Mouse (Mus musculus) midbrain, embryonic 14.5 days (tissue): ENCODE data around the gene Zfp598. TPM values are rescaled to one million over a fixed set of nuclear protein-coding genes. Genes with fewer than 3 reads are reported as not detected.
A peak's percentile ranks its signal among the peaks of the same experiment; 100 is the strongest.

ENCODE experiments used
- ATAC-seq: fragments of 200-750 bp; cut with Nextera tagmentation; 2 replicates; pipeline ENCODE4 v1.8.0; 2017; ENCODE audit warnings: moderate number of reproducible peaks, moderate library complexity; ENCODE audit not compliant: low FRiP score, low TSS enrichment
- DNase-seq: peaks from one replicate; pipeline ENCODE4 v3.0.0-alpha.2; 2015
- H3K27ac ChIP-seq: fragments of 300-500 bp; sonication (generic); replicated peaks from 2 replicates; pipeline ENCODE4 v1.5.1; 2014; ENCODE audit warnings: mild to moderate bottlenecking, low read depth, low read length, moderate library complexity
- H3K27me3 ChIP-seq: fragments of 300-500 bp; sonication (generic); 2 replicates; pipeline ENCODE4 v1.6.1; 2014; ENCODE audit warnings: low read length, control low read depth, mixed read lengths; ENCODE audit not compliant: control insufficient read depth, insufficient read depth
- H3K36me3 ChIP-seq: fragments of 300-500 bp; sonication (generic); 2 replicates; pipeline ENCODE4 v1.6.1; 2014; ENCODE audit warnings: low read length, control low read depth; ENCODE audit not compliant: control insufficient read depth, insufficient read depth
- H3K4me1 ChIP-seq: fragments of 300-500 bp; sonication (generic); 2 replicates; pipeline ENCODE4 v1.6.1; 2014; ENCODE audit warnings: mild to moderate bottlenecking, antibody characterized with exemption, low read length, control low read depth; ENCODE audit not compliant: control insufficient read depth, insufficient read depth
- H3K4me2 ChIP-seq: fragments of 300-500 bp; sonication (generic); 2 replicates; pipeline ENCODE4 v1.6.1; 2014; ENCODE audit warnings: mild to moderate bottlenecking, low read length, moderate library complexity
- H3K4me3 ChIP-seq: fragments of 300-500 bp; sonication (generic); replicated peaks from 2 replicates; pipeline ENCODE4 v1.5.1; 2014; ENCODE audit warnings: low read depth, low read length
- H3K9ac ChIP-seq: fragments of 300-500 bp; sonication (generic); replicated peaks from 2 replicates; pipeline ENCODE4 v1.6.1; 2014; ENCODE audit warnings: mild to moderate bottlenecking, low read length, moderate library complexity
- H3K9me3 ChIP-seq: fragments of 300-500 bp; sonication (generic); 2 replicates; pipeline ENCODE4 v1.6.1; 2016; ENCODE audit warnings: low read length, control low read depth, mixed read lengths; ENCODE audit not compliant: control insufficient read depth
- WGBS: fragments of 180-500 bp; shearing (Covaris S2); extraction: QIAGEN DNeasy Blood & Tissue Kit; methylation state at CpG from one replicate; pipeline ENCODE4 v1.1.7; 2014; 5-methylcytosine and 5-hydroxymethylcytosine counted together
- polyA plus RNA-seq: library from polyadenylated mRNA; unstranded; fragments of >200 nt; fragmentation: Nextera tagmentation; extraction: Ambion mirVana; gene quantifications from 2 replicates; pipeline ENCODE4 v1.2.1, GENCODE M21; 2014

The Zfp598 gene
- polyA plus RNA-seq, 1 experiment from 2014 or later = 22.8 TPM

DNA sequence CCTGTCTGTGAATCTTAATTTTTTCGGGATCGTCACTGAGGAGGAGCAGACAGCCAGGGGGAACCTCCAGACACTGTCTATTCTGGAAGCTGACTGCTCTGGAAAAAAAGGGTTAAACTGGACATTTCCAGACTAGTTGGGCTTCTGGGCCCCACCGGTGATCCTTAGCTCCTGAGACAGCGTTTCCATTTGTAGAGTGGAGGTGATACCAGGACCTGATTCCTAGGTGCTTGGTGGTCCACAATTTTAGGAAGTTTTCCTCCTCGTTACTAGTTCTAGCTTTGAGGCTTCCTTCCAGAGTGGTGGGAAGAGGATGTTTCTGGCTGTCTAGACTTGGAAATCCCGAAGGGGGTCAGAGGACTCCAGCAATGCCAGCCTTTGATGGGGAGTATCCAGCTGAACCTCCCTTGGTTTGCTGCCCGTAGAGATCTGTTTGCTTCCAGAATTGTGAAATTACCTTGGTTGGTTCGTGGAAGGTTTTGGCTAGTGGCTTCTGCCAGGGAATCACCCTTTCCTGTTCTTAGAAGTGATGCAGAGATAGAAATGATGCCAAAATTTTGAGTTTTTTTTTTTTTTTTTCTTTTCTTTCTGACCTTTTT is 858 bp downstream of the Zfp598 start:
- Histone ChIP-seq H3K9me3 (no peaks in the 10 kb centered on the region), H3K9ac (peak overlapping the region; percentile 97), H3K4me3 (peak overlapping the region; percentile 99), H3K27ac (peak overlapping the region; percentile 89), H3K4me1 (peaks cover 19% of the 10 kb centered on the region), H3K4me2 (peak overlapping the region; percentile 90), H3K36me3 (no peaks in the 10 kb centered on the region), H3K27me3 (no peaks in the 10 kb centered on the region)
- DNase-seq (no peak), ATAC-seq (no peak)
- 12% methylated on average over 8 of the region's 8 CpGs for WGBS

DNA sequence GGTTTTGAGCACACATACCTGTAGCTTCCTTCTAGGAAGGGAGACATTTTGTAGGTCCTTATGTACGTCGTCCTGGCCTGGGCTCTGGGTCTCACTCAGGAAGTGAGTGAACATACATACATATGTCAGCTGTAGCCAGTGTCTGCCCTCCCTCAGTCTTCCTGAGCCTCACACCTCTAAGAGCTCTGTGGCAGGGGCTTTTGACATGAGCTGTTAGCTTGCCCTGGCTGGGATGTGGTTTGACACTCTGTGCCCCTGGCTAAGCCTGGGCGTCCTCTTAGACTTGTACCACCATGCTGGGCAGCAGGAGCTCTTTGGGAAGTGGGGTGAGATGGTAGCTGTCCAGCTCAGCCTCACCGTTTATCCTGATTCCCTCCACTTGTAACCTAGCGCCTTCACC is 1.9 kb downstream of the Zfp598 start:
- H3K27ac ChIP-seq = no peak overlapping the region
- 79% methylated on average over 5 of the region's 5 CpGs for WGBS

DNA sequence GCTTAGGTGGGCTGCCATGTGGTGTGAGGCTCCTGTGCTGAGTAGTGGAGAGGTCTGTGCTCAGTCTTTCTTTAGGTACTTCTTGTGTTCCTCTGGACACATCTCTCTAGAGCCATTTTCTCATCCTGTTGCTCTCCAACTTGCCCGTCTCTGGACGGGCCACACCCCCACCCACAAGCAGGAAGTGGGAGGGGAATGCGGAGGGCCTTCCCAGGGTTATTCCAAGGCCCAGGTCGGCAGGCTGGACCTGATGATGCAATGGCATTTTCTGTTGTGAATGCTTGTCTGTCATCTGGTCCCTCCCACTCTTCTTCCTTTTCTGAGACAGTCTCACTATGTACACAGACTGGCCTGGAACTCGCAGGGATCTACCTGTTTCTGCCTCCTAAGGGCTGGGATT is 2.7 kb downstream of the Zfp598 start:
- no peak for ATAC-seq
- H3K4me2 ChIP-seq = no peak overlapping the region
- peaks cover 19% of the 10 kb centered on the region for H3K4me1 ChIP-seq
- no peaks in the 10 kb centered on the region for H3K27me3 ChIP-seq
- no peak overlapping the region for H3K4me3 ChIP-seq
- peaks cover 7% of the 10 kb centered on the region for H3K36me3 ChIP-seq
- H3K27ac ChIP-seq = no peak overlapping the region
- no peaks in the 10 kb centered on the region for H3K9me3 ChIP-seq
- H3K9ac ChIP-seq = no peak overlapping the region
- DNase-seq = no peak
- WGBS = 44% methylated on average over 5 of the region's 5 CpGs

More for the DNA sequence above, 1.9 kb downstream of the Zfp598 start:
- Histone ChIP-seq H3K27me3 (no peaks in the 10 kb centered on the region), H3K9me3 (no peaks in the 10 kb centered on the region), H3K4me2 (peak overlapping the region; percentile 90), H3K4me3 (no peak overlapping the region), H3K36me3 (no peaks in the 10 kb centered on the region), H3K4me1 (peaks cover 19% of the 10 kb centered on the region), H3K9ac (no peak overlapping the region; the same call in 1 of the 2 replicates)
- DNase-seq (no peak), ATAC-seq (no peak)

DNA sequence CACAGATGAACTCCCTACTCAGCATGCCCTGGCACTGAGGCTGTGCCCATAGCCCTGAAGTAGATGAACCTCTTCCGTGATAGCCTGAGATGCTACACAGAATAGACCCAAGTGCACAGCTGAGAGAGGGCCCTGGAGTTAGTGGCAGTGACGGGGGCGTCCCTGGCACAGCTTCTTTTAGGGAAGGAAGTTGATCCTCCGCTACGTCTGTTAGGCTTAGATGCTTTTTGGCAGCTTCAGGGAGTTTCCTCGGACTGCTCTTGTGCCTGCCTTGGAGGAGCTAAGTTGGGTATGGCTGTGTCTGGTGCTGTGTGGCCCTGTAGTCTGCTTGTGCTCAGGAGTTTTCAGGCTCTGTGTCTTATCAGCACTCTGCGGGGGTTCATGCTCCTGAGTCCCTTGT is 4.8 kb downstream of the Zfp598 start:
- Histone ChIP-seq H3K4me2 (no peak overlapping the region), H3K27me3 (no peaks in the 10 kb centered on the region), H3K9ac (no peak overlapping the region), H3K36me3 (peaks cover 29% of the 10 kb centered on the region), H3K4me3 (no peak overlapping the region), H3K9me3 (no peaks in the 10 kb centered on the region), H3K4me1 (peaks cover 14% of the 10 kb centered on the region), H3K27ac (no peak overlapping the region)
- ATAC-seq (no peak), DNase-seq (no peak)
- 87% methylated on average over 7 of the region's 7 CpGs for WGBS

DNA sequence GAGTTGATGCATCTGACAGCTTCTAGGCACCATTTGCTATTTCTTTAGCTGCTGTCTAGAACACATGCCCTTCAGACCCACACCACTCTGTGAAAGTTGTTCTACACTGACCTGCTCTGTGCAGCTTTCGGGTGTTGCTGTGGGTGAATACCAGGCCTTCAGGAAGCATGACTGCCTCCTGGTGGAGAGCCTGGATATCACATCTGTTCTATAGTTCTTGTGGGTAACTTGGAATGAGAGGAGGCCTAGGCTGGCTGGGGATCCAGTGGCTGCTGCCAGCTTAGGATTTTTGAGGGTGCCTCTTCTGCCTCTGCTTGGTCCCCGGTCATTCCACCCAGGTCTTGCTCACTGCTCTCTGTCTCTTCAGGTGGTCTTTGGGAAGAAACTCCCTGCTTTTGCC is 6.7 kb downstream of the Zfp598 start:
- Histone ChIP-seq H3K4me2 (no peak overlapping the region), H3K4me3 (no peak overlapping the region), H3K27ac (no peak overlapping the region), H3K4me1 (peaks cover 4% of the 10 kb centered on the region; the same call in 1 of the 2 replicates), H3K9ac (no peak overlapping the region), H3K27me3 (no peaks in the 10 kb centered on the region), H3K9me3 (no peaks in the 10 kb centered on the region), H3K36me3 (peaks cover 48% of the 10 kb centered on the region)
- peak; percentile 78 for DNase-seq
- ATAC-seq = no peak
- 58% methylated on average over 2 of the region's 2 CpGs for WGBS

DNA sequence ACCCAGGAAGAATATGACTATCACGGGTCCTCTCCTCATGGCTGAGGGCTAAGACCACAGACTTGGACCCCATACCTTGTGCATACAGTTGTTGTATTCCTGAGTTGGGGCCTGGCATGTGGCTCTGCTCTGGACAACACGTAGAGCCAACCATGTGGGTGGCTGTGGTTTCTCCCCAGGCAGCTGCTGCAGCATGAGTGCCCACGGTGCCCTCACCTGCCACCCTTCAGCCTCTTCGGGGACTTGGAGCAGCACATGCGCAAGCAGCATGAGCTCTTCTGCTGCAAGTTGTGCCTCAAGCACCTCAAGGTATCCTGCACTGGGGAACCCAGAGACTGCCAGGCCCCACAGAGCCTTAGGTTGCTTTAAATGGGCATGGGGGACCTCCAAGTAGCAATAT is 7.4 kb downstream of the Zfp598 start:
- H3K27me3 ChIP-seq = no peaks in the 10 kb centered on the region
- ATAC-seq = no peak
- no peak overlapping the region for H3K27ac ChIP-seq
- DNase-seq = no peak
- no peak overlapping the region for H3K9ac ChIP-seq
- H3K36me3 ChIP-seq = peaks cover 54% of the 10 kb centered on the region
- WGBS = 95% methylated on average over 5 of the region's 5 CpGs
- H3K4me1 ChIP-seq = no peaks in the 10 kb centered on the region
- no peak overlapping the region for H3K4me2 ChIP-seq
- H3K9me3 ChIP-seq = no peaks in the 10 kb centered on the region
- no peak overlapping the region for H3K4me3 ChIP-seq

DNA sequence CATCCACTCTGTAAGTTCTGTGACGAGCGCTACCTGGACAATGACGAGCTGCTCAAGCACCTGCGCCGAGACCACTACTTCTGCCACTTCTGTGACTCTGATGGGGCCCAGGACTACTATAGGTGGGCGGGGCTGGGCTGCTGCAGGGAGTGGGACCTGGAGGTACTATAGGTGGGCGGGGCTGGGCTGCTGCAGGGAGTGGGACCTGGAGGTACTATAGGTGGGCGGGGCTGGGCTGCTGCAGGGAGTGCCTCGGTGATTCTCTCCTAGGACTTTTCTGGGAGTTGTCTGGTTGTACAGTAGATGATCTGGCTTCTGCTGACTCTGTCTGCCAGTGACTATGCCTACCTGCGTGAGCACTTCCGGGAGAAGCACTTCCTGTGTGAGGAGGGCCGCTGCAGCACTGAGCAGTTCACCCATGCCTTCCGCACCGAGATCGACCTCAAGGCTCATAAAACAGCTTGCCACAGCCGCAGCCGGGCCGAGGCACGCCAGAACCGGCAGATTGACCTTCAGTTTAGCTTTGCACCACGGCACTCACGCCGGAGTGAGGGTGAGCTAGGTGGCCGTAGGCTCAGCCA is 8.1 kb downstream of the Zfp598 start:
- Histone ChIP-seq H3K4me1 (no peaks in the 10 kb centered on the region), H3K9me3 (no peaks in the 10 kb centered on the region), H3K9ac (no peak overlapping the region), H3K4me3 (no peak overlapping the region), H3K27me3 (no peaks in the 10 kb centered on the region), H3K4me2 (no peak overlapping the region), H3K27ac (no peak overlapping the region), H3K36me3 (peaks cover 57% of the 10 kb centered on the region)
- DNase-seq (no peak), ATAC-seq (no peak)
- 92% methylated on average over 24 of the region's 24 CpGs for WGBS

DNA sequence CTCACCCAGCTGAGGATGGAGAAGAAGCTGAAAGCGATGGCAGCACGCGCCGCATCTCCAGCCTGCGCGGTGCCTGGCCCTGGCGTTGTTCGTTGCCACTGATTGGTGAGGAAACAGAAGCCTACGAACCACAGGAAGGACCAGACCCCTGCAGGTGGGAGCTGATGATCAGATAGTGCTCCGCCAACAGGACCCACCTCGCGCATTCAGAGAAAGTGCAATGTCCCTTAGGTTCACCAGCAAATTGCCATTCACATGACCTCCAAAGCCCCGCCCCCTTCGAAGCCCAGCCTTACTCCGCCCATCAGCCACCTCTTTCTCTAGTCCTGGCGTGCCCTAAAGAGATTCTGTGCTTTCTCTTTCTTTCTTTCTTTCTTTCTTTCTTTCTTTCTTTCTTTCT is 17.0 kb downstream of the Zfp598 start:
- Histone ChIP-seq H3K36me3 (peaks cover 6% of the 10 kb centered on the region), H3K27ac (no peak overlapping the region), H3K4me1 (peaks cover 29% of the 10 kb centered on the region), H3K9ac (no peak overlapping the region), H3K27me3 (peaks cover 24% of the 10 kb centered on the region; the same call in 1 of the 2 replicates), H3K9me3 (no peaks in the 10 kb centered on the region), H3K4me3 (no peak overlapping the region), H3K4me2 (no peak overlapping the region)
- DNase-seq (no peak), ATAC-seq (no peak)
- WGBS = 31% methylated on average over 16 of the region's 16 CpGs

DNA sequence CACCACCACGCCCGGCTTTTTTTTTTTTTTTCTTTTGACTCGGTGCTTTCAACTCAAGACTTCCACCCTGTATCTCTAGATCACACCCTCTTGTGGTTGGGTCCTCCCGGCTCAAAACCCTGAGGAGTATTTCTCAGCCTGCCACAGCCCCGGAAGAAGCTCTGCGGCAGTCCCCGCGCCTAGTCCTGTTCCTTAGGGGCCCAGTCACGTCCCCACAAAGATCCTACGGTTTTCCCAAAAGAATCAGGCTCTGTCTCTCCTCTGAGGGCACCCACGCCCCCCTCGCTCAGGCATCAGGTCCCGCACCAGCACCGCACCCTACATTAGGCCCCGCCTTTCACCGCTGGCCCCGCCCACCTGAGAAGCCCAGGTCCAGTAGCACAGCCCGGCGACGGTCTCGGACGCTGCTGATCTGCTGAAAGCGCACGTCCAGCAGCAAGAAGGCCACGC is 17.7 kb downstream of the Zfp598 start:
- no peak for ATAC-seq
- peaks cover 2% of the 10 kb centered on the region for H3K36me3 ChIP-seq
- H3K4me1 ChIP-seq = peaks cover 29% of the 10 kb centered on the region
- peak overlapping the region; percentile 75 for H3K4me2 ChIP-seq
- peak; percentile 45 for DNase-seq
- WGBS = 1% methylated on average over 25 of the region's 25 CpGs
- no peak overlapping the region for H3K27ac ChIP-seq
- H3K4me3 ChIP-seq = peak overlapping the region; percentile 28
- peaks cover 24% of the 10 kb centered on the region; the same call in 1 of the 2 replicates for H3K27me3 ChIP-seq
- peak overlapping the region; percentile 31; the same call in 1 of the 2 replicates for H3K9ac ChIP-seq
- no peaks in the 10 kb centered on the region for H3K9me3 ChIP-seq
